Mouse (Mus musculus) embryo, embryonic 10 days (tissue): Measurements from ENCODE around the gene Tmed11.
"Not testable (repeated sequence)": the region's sequence is repeated elsewhere in the genome, so short reads cannot be mapped to it uniquely, and the experiment has no call there.

Experiments used
- DNase-seq: peaks from one replicate; pipeline ENCODE4 v3.0.0-alpha.2; 2015; ENCODE audit warnings: low spot score

Tmed11 gene

DNA sequence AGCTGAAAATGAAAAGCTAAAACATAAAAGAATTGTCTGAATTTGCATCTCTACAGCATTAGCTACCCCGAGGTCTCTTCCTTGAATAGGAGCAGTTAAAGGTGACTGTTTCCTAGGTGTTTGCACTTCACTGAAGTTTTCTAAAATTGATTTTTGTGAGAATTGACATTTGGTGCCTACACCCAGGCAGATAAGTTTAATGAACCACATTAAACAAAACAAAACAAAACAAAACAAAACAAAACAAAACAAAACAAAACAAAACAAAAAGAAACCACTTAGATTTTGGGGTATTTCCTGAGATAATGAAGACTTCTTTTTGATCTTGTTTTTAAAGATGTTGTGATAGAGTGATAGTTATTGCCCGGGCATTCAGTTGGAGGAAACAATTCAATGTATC, at the start of gene Tmed11:
Gene Tmed11 (minus strand): TSS at position 101 of the 400 bp plus-strand sequence.
- not testable (repeated sequence) for DNase-seq

- DNase-seq = peak; percentile 40
Observed at GRCm38 (mm10) chr5:108836156-108836555, 41.0 kb upstream of the Tmed11 start.

DNA sequence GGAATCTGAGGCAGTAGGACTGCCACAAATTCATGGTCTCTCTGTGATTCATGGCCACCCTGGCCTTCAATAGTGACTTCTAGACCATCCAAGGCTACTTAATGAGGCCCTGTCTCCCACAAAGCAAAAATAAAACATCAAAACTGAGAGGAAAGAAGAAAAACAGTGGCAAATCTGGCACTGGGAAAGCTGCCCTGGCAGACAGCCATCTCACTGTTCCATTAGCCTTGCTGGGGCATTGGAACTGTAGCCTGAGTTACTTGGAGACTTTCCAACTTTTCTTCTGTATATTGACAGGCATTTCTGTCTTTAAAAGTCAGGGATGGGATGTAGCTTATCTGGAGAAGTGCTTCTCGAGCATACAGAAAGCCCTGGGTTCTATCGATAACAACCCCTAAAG, 28.1 kb upstream of the Tmed11 start:
- DNase-seq = no peak

GRCm38 (mm10) chr5:108808750-108809149, 13.6 kb upstream of the Tmed11 start, which contains the start of gene Vmn2r8:
TSS of gene Vmn2r8 (minus strand) at chr5:108808850.
- DNase-seq = not testable (repeated sequence)

DNA sequence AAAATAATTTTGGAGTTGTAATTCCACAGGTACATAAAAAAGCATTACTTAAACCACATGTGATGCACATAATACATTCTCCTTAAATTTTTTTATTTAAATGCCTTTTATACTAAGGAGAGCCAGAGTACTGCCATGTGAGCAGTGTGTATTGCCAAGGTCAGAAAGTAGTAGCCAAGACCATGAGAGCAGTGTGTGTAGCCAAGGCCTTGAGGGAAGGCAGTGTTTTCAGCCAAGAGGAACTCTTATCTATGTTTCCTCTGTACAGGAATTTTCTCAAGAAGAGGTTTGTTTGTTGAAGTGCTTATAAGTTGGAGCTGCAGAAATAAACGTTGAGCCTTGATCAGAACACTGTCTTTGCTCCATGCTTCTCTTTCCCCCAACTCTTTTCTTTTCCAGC, 8.5 kb upstream of the Tmed11 start:
- DNase-seq = no peak

GRCm38 (mm10) chr5:108790385-108790784, 4.8 kb downstream of the Tmed11 start:
- DNase-seq = peak; percentile 44

GRCm38 (mm10) chr5:108774630-108775306, 20.4 kb downstream of the Tmed11 start, which contains the start of gene Rnf212:
TSS of gene Rnf212 (minus strand) at chr5:108774982.
- no peak for DNase-seq

GRCm38 (mm10) chr5:108760002-108760401, 35.2 kb downstream of the Tmed11 start:
- no peak for DNase-seq

- DNase-seq = peak; percentile 5
Observed at GRCm38 (mm10) chr5:108758396-108758795, 36.8 kb downstream of the Tmed11 start.

DNA sequence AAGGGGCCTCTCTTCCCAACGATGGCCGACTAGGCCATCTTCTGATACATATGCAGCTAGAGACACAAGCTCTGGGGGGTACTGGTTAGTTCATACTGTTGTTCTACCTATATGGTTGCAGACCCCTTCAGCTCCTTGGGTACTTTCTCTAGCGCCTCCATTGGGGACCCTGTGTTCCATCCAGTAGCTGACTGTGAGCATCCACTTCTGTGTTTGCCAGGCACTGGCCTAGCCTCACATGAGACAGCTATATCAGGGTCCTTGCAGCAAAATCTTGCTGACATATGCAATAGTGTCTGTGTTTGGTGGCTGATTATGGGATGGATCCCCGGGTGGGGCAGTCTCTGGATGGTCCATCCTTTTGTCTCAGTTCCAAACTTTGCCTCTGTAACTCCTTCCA, 43.9 kb downstream of the Tmed11 start:
- DNase-seq = not testable (repeated sequence)

GRCm38 (mm10) chr5:108750328-108751210, 44.6 kb downstream of the Tmed11 start:
- no peak for DNase-seq

DNA sequence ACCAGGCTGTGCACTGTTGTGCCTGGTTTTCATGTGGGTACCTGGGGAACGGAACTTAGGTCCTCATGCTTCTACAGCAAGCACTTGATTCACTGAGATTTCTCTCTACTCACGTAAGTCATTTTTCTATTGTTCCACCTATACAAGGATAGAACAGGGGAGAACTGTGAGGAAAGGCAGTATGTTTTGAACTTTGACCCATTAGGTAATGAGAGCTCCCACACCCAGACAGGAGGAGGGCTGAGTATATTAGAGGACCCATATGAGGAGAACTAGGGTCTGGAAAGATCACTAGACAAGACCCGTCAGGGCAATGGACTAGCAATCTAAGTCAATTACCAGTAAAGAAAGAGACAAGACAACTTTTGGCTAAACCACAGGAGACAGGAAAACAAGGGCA, 50.5 kb downstream of the Tmed11 start:
- no peak for DNase-seq

DNA sequence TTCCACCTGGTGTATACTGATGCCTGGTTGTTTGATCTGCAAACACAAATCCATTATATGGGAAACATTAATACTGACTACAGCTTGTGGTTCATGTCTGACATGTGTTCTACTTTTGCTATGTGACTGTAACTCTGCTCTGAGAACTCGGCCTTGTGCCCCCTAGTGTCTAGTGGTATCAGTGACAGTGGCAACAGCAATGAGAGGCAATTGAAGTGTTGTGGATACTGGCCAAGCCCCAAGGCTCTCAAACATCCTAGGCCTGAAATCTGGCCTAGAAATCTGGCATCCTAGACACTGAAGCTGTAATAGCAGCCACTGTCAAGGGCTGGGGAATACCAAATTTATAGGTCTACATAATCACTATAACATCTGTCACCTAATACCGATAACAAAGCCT, 51.3 kb downstream of the Tmed11 start:
- DNase-seq = no peak

- DNase-seq = no peak
Observed at GRCm38 (mm10) chr5:108742596-108742995, 52.6 kb downstream of the Tmed11 start.

- DNase-seq = no peak
Observed at GRCm38 (mm10) chr5:108741844-108742243, 53.3 kb downstream of the Tmed11 start.

DNA sequence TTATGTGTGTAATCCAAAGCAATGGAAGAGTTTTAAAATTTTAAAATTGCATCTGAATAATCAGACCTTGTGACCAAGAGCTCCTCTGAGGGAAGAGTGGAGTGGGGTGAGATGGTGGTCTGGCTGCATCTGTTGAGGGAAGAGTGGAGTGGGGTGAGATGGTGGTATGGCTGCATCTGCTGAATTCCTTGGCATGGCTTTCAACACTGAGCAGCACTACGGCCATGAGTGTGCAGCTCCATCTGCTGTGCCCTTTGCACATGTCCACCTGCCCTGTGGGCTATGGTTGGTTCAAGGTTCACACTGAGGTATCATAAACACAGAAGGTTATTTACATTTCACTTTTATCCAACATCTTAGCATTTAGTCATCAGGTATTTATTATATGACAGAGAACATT, 67.7 kb downstream of the Tmed11 start:
- no peak for DNase-seq
